Mouse (Mus musculus) cerebellum, postnatal 14 days (tissue): ENCODE measurements at regions not wholly inside any gene's neighbourhood (a gene's known extent, or its start where the extent isn't known, plus 50 kb on each side); places are given as distances from the start of the nearest gene placed in this dataset.
A peak's percentile ranks its signal among the peaks of the same experiment; 100 is the strongest.

Experiments
- DNase-seq, 2 experiments: peaks; one replicate each; pipeline ENCODE4 v3.0.0; 2021; ENCODE audit warnings: mixed read lengths in 2 of 2

DNA sequence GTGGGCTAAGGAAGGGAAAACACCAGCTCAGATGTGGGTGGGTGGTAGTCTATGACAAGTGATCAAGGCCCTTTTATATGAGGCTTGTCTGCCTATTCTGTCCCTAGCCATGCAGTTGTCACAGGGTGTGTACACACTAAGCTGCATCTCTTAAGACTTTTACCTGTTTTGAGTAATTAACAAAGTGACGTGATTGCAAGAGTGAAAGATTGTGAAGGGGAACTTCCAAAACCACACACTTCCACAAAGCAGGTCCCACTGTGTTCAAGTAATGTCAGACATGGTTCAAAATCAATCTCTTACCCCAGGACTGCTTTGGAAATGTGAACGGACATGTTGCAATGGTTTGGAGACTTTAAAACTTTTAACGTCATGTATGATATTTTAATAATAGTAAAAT is 674.2 kb downstream of the Adgrl2 start:
- DNase-seq: no peak

DNA sequence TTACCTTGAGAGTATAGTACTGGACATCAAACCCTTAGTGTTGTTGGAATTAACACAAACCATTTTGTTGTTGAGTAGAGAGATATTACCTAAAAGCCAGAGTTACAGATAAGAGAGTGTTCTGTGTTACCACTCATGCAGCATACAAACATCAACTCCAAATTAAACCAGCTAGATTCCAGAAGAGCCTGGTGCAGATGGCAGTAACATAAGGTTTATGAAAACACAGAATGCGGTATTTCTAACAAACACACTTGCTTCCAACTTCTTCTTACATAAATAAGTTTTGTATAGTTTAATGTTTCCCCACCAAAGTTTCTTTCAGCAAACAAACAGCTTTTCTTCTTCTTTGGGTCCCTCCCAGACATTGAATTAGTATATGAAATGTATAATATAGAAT is 675.1 kb downstream of the Adgrl2 start:
- no peak for DNase-seq

DNA sequence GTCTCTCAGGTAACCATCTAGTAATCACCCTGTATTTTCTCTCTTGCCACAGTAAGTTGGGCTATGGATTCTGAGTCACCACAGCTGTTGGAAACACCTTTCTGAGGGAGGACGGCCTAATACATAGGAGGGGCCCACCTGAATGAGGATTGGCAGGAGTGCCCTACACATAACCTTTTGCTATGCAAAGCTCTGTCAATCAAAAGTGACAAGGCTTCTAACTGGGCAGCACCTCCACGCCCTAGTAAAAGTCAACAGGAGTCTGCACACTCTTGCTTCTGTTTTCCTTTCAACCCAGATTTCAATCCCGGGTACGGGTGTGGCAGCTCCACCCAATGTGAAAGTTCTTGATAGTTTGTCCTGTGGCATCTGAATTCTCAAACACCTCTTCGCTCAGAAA is 694.8 kb downstream of the Adgrl2 start:
- DNase-seq: no peak

DNA sequence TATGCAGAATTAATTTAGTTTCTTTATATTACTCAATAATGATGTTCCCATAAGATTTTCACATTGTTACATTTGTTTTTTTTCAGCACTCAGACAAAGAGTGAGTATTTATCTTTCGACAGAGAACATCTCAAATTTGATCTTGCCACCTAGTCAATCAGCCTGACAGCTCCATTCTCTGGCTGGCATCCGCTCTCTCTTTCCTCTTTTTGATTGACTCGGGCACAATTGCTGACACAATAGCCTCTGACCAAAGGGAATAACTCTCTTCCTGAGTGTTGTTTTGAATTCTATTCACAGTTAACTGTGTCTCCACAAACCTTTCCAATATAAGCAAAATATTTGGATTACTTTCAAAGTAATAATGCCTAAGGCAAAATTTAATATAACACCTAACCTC is 711.4 kb downstream of the Adgrl2 start:
- DNase-seq: no peak

DNA sequence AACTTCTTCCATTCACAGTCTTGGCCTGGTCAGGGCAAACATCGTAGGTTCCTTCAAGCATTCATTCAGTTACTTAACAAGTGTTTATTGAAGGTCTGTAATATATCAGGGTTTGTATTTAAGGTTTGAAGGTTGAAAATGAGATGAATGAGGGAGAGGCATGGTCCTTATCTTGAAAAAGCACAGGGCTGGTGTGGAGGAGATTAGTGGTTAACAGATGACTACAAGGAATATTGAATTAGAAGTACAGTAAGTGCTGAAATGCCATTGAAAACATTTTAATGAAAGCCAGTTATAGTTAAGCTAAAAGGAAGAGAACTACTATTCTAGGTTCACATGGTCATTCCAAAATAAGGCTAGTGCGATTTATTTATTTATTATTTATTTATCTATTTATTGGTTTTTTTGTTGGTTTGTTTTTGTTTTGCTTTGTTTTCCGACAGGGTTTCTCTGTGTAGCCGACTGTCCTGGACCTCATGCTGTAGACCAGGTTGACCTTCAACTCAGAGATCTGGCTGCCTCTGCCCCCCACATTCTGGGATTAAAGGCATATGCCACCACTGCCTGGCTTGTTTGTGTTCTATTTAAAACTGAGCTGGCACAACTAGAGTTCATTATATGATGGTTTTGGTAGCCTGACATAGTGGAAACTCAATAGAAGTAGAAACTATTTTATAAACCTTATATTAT is 718.1 kb downstream of the Adgrl2 start:
- no peak for DNase-seq

DNA sequence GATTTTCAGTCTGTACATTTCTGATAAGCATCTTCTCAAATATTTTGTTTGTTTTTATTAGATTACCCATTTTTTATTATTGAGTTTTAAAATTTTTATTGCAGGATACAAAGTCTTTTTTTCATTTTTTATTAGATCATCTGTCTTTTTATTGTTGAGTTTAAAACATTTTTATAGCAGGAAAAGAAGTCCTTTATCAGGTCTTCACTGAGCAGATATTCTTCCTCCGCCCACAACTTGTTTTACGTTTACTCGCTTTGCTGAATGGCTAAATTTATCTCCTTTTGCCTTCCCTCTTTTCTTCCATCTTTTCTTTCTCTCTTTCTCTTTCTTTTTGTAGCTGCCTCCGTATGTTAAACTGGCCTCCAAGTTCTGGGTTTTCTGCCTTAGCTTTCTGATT is 721.5 kb downstream of the Adgrl2 start:
- no peak for DNase-seq

DNA sequence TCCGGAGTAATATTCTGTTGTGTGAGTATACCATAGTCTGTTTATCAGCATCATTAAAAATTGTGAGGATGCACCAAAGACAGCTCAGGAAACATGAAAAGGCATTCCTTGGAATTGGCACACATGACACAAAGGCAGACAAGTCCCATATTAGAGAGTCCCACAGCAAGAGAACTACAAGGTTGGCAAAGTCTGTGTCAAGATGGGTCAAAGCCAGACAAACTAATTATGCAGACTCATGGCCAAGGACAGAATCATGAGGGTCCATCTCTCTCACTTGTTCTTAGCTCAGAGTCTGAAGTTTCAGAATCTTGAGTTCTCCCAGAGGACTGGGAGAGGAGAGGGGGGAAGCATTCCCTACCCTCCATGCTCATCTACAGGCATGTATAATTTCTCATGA is 731.1 kb downstream of the Adgrl2 start:
- DNase-seq: peak; percentile 26 to 56

DNA sequence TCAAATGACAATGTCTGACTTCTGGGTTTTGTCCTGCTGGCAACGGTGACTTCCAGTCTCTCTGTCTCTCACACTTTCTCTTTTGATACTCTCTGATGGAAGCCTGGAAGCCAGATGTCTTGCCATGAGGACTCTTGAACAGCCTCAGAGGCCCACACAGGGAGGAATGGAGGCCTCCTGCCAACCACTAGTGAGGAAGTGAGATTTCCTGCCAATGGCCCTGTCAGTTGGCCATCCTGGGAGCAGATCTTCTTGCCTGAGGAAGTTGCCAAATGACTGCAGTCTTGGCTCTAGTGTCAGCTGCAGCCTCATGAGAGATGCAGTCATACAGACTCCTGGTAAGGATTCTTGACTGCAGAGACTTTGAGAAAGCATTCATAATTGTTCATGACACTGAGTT is 741.7 kb downstream of the Adgrl2 start:
- peak; percentile 89 to 96 for DNase-seq

DNA sequence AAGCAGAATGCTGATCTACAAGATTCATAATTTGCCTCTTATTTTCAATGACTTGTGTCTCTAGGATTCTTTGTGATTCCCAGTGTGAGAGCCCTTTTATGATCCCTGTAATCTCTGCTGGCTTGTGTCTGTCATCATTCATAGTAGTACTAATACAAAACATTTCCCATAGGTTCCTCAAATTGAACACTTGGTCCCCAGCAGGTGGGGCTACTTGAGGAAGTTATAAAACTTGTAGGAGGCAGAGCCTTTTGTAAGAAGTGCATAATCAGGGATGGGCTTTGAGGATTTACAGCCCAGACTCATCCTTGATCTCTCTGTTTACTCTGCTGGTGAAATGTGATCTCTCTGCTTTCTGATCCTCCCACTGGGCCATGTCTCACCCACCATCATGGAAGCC is 743.6 kb downstream of the Adgrl2 start:
- no peak for DNase-seq

DNA sequence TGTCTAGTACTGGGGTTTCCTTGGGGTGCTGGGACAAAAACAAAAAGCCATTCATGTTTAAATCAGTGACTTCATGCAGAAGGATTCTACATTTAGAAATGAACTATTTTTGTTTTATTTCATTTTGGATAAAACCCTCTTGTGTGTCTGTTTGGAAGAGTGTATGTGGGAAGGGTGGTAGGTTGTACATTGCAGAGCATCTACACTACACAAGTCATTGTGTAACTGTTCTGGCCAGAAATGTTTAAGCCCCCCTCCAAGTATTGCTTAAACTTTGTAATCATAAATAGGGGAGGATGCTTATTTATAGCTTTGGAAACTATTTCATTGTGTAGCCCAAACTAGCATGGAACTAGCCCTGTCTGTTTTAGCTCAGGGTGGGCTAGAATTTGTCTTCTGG is 752.3 kb downstream of the Adgrl2 start:
- DNase-seq: no peak

DNA sequence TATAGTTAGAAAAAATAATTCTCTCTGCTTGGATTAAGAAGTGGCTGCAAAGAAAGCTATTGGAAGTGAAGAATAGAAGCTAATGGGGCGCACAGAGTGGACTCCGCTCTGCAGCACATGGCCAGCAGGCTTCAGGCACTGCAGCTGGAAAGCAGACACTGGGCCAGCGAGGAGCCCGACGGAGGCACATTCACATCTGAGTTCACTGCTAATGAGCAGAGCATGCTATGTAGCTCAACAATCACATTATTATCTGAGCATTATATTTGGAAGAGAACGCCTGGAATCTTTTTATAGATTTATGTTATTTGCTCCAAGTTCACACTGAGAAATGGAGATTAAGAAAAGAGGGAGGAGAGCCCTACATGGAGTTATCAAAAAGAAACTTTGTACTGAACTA is 752.8 kb downstream of the Adgrl2 start:
- no peak for DNase-seq

DNA sequence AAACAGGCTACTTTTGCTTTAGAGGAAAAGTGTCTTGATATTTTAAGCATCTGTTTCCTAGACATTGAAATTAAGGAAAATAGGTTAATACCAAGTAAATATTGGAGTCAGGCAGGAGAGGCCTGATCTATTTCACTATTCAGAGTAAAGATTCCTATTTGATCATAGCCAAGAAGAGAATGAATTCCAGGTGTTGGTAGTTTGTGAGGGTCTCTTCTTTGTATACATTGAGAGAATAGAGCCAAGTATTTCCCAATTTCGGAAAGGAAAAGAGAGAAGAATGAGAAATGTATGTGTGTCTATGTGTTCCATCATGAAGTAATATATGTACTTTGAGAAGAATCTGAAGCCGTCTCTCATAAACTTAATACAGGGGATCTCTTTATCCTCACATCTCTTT is 756.7 kb downstream of the Adgrl2 start:
- no peak for DNase-seq

DNA sequence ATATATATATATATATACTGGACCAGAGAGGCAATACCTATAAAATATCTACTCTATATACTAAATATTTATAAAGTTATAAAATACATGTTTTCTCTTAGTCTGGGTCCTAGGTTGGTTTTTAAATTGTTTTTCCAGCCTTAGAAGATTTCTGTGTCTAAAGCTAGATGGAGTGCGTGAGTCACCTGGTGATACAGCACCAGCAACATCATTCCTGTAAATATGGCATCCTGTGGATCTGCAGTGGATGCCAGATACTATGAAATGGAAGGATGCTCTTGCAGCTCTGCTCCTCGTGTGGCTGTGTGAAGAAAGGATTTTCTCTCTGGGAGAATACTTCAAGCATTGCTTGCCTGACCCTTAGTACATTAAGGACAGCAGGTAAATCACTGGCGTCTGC is 761.2 kb downstream of the Adgrl2 start:
- no peak for DNase-seq

DNA sequence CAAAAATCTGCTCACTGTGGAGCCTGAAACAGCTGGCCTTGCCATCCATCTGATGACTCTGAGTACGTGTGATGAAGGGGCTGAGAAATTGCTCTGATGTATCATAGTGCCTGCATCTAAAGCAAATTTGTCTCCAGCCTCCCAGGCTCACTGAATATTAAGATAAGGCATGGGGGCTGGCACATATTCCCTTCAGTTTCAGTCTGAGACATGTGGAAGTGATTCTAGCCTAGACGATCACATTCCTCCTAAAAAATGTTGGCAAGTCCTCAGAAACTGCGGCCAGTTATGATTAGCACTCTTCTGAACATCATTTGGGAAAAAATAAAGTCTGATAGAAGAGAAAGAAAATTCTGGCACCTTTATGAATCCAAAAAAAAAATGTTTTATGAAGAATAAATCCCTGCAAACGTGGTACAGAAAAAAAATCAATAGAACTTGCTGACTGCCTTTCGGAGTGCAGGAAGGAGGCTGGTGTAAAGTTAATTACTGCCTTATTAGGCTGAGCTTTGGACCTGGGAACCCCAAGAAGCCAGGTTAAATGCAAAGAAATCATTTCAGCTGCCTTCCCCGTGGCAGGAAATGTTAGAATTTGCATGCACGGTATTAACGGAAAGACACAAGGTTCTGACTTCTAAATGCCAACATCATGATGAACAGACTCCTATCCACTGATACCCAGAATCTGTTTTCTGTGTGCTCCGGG is 762.2 kb downstream of the Adgrl2 start:
- no peak for DNase-seq

DNA sequence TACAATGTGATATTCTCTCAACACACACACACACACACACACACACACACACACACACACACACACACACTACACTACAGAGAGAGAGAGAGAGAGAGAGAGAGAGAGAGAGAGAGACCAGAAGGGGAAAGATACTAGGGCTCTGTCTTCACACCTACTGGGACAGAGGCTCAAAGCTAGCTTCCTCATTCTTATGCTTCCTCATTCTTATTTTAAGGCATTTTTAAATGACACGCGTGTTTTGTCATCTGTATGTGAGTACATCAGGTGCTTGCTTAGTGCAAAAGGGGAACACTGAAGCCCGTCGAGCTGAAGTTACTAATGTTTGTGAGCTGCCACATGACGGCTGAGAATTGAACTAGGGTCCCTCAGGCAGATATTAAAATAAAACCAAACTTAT is 769.5 kb downstream of the Adgrl2 start:
- DNase-seq: no peak

DNA sequence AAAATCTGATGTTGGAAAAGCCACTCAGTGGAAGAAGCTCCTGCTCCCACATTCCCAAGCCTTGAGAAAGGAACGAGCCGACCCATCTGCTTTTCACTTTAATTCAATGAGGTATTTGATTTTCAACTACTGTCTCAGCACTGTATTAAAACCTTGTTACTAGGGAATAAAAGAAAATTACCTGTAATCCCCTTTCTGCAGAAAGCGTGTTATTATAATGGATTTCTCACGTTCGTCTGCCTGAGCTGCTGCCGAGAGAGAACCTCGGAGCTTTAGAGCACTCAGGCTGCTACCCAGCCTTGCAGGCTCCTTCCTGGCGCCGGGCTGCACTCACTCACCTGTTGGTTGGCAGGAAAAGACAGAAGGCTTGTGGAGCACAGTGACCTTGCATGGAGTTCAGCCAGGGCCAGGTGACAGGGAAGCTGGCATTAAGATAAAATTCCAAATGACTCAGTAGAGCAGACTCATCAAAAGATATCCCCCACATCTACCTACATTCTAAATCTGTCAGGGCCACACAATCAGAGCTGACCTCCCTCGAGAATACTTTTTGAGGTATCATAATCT is 770.2 kb downstream of the Adgrl2 start:
- DNase-seq: peak; percentile 57 to 66

DNA sequence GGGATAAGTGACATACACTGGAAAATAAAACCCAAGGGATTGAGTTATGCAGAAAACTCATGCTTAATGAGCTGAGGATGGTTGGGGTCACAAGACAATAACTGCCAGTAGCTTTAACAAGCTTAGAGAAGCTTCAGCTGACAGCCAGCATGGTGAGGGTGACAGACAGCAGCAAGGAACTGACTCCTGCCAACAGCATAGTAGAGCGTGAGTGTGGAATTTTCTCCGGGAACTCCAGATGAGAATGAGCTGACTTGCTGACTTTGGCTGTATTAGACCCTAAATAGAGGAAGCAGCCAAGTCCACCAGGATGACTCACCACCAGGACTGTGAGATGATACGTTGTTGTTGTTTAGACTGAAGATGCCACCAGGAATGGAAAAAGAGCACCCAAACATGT is 788.2 kb downstream of the Adgrl2 start:
- DNase-seq: no peak

DNA sequence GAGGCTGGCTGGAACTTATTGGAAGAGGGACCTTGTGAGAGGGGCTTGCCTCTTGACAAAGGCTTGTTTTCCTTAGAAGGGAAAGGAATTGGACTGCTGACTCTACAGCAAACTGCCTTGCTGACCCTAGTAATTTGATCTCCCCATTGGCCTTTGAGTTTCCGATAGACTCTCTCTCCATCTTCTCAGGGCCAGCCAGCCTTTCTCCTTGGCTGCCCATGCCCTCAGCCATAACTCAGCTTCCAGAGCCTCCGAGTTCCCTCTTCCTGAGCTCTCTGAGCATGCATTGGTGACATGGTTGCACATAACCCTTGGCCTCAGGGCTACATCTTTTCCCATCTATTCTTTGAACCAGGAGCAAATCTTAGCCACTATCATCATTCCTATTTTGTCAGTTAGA is 803.7 kb downstream of the Adgrl2 start:
- no peak for DNase-seq

DNA sequence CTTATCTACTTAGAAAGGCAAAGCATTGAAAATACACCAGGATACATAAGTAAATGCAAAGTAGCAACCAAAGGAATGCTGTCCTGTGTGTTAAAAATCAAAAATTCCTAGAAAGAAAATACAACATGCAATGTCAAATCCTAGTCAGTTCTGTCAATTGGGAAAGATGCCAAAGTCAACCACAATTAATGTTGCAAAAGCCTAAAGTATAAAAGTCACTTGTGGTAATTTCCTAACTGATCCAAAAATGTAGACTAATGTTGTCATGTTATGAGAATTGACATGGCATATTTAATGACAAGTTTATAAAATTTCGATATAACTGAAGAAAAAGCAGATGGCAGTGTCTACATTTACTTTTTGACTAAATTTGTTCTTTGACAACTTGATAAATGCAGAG is 822.8 kb downstream of the Adgrl2 start:
- DNase-seq: no peak

DNA sequence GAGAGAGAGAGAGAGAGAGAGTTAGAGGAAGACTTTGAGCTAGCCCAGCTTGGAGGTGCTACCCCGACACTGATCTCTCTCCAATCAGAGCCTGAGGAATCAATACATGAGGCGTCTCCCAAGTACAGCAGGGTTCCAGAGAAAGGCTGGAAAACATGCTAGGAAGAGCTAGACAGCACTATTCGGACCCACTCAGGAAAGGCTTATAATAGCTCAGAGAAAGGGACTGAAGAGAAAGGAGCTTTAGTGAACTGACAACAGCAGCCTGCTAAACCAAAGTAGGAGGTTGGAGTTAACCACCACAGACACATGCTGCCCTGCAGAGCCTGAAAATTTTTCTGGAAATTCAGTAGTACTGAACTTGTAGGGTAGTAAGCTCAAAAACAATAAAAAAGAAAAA is 831.3 kb downstream of the Adgrl2 start:
- no peak for DNase-seq

DNA sequence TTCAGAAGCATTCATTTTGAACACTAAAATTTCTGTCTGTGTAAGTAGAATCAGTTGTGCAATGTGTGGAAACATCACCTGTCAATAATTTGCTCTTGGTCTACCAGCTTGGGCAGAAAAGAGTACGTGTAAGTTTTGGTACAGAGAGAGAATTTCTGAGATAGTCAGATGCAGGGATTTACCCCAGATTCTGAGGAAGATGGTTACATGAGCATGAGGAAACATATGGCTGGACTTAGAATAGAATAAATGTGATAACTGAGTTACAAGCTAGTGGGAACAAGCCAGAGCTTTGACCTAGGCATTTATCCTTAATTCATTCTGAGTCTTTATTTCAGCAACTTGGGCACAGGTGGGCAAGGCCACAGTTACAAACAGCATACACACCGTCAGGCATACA is 831.8 kb downstream of the Adgrl2 start:
- no peak for DNase-seq

DNA sequence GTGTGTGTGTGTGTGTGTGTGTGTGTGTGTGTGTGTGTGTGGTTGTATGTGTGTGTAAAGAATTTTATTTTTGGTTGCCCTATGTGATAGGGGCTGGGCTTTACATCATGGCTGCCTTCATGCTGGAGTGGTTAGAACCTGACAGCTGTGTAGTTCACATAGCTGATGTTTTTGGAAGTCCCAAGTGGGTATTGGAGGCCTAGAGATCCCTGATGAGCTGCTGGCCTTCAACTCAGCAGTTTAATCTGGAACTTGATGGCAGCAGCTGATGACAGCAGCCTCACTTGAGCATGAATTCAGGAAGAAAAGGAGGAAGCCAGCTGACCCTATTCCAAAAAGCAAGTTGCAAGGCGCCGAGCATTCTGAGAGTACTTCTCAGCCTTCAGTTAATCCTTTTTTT is 846.6 kb downstream of the Adgrl2 start:
- peak in 1 of 2 experiments; percentile 16 for DNase-seq

DNA sequence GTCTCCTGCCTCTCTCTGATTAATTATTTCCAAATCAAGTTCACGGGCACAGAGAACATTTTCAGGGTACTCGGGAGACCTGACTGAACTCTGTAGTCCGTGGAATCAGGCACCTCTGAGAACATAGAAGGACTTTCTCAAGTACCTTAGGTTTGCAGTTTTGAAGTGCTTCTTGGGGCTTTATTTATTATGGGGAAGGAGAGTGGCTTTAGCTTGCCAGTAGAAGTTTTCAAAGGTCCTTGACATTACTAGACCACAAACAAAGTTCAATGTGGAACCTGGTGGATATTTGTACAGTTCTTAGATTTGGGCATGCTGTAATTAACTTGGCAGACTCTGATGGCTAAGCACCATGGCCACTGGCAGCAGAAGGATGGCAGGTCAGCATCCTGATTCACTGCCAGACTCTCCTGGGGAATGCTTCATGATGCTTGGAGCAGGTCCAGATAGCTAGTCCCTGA is 853.5 kb downstream of the Adgrl2 start:
- DNase-seq: peak; percentile 87 to 93

DNA sequence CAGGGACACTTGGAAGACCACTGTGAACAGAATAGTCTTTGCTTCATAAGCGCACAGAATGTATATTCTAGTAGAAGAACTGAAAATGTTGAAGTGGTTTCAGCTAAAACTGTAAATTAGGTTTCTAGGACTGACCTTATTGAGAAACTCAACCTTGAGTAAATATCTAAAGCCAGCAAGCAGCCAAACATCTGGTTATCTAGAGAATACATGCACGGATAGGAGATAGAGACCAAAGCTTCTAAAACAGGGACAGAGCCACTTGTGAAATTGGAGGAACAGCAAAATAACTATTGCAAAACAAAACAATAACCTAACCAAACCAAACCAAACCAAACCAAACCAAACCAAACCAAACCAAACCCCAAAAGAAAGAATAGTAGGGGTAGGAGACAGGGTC is 855.7 kb downstream of the Adgrl2 start:
- DNase-seq: no peak

DNA sequence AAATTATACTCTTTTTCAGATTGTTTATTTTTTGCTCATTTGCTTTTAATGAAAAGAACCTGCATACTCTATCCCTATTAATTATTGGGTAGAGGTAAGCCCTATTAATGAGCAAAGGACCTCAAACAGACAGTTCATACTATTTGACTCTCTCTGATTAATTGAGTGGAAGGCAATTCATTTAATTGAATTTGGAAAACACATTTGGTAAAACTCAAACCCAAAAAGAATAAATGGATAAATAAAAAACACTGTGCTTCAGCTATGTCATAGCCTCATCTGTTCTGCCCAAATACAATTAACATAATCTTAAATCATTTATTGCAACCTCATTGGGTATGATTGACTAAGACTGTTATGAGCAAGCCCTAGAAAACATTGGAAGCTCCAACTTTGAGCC is 874.8 kb downstream of the Adgrl2 start:
- no peak for DNase-seq
